Mouse (Mus musculus): ENCODE measurements around the gene Rbm20. TPM values are rescaled to one million over a fixed set of nuclear protein-coding genes. Genes with fewer than 3 reads are reported as not detected.
A peak's percentile ranks its signal among the peaks of the same experiment; 100 is the strongest.

Gene Rbm20
- total RNA-seq, 2 experiments from 2014 or later: 51.0 to 79.9 TPM

DNA sequence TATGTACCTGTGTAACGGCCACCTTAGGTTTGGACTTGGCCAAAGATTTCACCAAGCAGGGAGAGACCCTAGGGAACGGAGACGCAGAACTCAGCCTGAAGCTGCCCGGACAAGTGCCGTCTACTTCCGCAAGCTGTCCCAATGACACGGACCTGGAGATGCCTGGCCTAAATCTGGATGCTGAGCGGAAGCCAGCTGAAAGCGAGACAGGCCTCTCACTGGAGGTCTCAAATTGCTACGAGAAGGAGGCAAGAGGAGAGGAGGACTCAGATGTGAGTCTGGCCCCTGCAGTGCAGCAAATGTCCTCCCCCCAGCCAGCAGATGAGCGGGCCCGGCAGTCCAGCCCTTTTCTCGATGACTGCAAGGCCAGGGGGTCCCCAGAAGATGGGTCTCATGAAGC lies 174.2 kb downstream of the Rbm20 start:
- DNase-seq: peak; percentile 78

DNA sequence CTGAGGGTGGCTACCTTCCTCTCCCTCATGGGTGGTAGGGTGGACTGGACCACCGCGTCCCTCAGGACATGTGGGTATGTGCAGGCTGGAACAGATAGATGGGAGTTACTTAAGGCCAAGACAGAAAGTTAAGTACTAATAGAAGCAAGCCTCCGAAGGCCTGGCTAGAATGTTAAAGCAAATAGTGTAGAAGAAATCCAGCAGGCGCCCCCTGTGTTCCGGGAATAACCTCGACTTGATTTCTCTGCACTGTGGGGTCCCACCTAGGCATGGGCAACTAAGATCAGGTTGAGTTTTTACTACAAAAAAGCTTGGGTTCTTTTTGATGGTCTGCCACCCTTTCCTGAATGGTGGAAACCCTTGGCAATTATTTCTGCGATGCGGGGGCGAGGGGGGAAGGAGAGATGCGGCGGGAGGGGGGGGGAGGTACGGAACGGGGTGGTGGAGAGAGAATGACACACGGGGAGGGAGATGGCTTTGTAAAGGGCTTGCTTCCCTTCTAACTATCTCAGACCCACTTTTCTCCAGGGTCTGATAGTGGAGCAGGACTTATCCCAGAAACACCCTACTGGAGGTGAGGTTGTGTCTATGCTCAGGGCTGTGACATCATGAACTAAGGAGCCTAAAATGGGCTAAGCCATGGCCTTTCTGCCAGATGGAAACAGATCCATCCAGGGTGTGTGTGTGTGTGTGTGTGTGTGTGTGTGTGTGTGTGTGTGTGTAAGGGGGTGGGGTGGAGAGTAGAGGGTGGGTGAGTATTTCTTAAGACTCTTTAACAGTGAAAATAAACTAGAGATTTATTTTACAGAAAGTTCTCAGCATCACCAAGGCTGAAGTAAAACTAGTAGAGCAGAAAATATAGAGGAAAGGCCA lies 175.0 kb downstream of the Rbm20 start:
- DNase-seq: no peak

DNA sequence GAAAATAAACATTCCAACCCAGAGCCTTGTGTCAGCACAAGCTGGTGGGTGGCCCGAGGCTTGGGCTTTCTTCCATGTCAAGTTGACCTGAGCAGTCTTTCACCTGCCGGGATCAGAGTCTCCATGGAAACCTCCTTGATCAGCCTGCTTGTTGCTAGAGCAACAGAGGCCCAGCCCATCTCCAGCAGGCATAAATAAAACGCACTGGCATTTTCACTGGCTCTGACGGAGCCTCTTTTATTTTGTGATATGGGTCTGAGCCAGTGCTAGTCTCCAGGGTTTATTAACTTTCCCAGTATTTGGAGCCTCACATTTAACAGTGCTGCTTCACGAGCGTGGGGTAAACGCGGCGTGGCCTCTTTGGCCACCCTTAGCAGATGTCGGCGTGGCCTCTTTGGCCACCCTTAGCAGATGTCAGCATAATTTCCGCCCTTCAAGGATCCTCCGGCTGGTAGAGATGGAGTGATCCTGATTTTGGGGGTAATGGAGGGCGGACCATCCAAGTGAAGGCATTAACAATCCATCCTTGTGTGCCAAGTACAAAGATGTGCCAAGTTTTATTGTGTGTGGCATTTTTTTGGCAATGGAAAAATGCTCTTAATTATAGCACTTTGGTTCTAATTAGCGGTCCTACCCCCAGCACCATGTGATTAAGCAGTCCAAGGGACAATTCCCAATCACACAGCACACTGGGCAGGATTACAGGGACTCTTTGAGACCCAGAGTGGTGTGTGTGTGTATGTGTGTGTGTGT lies 175.8 kb downstream of the Rbm20 start:
- DNase-seq: no peak

DNA sequence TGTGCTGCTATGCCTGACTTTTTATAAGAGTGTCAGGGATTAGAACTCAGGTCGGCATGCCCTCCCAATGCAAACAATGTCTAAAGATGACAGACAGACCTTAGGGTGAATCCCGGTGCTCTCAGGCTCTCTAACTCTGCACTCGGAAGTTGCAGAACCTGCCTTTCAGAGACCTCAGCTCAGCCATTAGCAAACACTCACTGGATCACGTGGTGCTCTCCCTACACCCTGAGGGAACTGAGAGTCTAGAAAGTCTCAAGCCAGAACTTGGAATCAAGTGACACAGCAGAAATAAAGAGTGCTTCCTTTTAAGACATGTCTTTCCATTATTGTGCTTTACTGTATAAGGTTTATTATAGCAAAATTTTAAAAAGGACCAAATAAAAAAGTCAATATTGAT lies 177.9 kb downstream of the Rbm20 start:
- DNase-seq: no peak

DNA sequence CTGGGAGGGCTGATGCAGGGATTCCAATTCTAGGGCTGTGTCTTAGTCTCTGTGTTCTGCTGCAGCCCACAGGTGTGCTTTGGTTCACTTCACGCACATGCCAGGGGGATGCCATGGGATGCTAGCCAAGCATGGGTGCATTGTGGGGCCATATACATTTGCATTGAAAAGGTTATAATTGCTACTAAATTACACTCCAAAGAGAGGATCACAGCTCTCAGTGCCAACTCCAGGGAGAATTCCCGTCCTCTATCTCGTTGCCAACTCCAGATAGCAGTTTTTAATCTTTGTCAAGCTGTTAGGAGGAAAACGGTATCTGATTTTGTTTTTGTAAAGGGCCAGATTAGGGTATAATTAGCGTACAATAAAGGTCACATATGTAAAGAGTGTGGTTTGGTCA lies 178.7 kb downstream of the Rbm20 start:
- no peak for DNase-seq

DNA sequence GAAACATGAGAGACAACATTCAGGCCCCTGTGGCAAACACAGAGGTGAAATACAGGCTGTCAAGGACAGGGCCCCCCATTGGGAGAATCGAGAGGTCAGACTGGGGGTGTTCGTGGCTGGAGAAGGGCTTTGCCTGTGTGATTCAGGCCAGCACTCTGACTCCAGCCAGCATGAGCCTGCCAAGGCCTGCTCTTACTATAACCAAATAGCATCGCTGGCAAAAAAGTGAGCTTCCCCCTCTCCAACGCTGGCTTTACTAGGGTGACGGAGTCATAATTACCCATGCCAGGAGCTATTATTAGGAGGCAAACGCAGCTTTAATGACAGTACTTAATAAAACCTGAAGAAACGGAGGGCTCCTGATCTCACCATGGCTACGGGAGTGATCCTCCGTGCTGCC lies 179.7 kb downstream of the Rbm20 start:
- DNase-seq: peak; percentile 72

DNA sequence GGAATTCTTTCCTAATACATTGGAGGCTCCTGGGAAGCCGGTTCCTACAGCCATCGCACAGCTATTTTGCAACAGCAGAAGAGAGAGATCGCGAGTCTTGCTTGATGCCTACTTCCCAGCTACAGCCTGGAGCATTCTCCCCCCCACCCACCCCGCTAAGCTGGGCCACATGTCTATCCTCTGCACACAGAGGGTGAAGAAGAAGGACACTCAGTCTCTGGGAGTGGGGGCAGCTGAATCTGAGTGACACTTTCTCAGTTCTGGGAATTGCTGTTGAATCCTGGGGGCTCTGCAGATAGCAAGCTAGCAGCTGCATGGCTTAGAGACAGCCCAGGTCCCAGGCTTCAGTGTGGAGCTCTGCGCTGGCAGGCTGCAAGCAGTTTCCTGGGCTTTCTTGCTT lies 180.9 kb downstream of the Rbm20 start:
- DNase-seq: no peak

DNA sequence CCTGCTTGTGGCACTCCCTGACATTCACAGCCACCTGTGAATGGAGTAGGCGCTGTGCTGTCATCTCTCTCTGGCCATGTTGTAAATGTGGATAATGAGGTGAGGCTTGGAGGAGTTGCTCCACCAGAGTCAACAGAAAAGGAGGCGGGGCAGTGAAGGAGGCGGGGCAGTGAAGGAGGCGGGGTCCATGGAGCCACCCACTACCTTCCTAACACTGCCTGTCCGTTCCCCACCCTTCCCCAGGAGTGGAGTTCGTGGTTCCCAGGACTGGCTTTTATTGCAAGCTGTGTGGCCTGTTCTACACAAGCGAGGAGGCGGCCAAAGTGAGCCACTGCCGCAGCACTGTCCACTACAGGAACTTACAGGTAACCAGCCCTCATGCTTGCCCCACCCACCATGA lies 182.0 kb downstream of the Rbm20 start:
- no peak for DNase-seq

DNA sequence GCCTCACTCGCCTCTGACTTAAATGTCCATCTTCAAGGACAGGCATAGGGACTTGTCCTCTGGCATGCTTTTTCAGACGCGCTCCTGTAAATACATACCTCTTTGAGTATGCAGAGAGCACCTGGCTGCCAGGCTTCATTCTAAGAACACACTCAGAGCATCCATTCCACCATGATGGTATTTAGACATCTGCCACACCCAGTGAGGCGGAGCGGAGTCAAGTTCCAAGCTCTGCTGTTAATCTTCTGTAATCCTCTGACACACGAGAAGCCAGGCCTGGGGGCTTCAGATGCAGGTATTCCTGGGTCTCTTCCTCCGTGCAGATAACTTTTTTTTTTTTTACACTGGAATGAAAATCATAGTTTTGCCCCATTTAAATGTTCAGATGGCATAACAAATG lies 182.5 kb downstream of the Rbm20 start:
- no peak for DNase-seq

DNA sequence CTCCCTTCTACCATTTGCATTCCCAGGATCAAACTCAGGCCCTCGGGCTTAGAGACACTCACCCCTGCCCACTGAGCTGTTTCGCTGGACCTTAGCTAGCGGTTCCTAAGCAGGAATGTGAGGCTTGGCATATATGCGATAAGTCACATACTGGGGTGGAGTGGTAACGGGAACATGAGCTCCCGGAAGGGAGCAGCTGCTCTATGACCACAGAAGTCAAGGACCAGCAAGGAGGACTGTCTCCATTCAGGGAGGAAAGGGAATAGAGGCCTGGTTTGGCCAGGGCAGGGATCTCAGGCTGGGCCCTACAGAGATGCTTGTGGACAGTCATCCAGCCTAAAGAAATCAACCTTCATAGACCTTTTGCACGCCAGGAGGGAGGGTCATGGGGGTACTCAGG lies 184.2 kb downstream of the Rbm20 start:
- DNase-seq: no peak

DNA sequence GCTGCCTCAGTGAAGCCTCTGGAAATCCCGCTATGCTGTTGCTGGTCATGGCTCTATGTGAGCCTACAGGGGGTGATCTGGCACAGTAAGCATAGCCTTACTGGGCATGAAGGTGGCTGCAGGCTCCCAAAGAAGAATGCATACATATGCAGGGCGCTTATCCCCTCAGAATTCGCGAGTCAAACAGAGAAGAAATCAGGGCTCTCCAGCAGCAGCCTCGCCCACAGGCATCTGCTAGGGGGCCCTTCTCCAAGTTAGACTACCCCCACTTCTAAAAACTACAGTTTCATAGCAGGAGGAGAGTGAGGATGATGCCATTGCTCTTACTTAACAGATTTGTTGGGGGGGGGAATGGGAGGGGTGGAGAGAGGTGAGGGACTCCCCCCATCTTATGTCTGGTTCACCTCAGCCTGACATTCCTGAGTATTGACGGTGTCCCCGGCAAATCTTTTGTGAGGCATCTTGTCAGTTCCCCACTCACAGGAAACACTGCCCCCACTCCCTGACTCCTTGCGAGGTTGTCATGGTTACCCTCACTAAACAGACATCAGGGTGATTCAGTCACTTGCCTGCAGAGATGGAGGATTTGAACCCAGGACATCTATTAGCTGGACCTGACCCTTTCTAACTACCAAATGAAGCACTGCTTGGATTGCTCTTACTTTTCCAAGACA lies 185.6 kb downstream of the Rbm20 start:
- DNase-seq: no peak

DNA sequence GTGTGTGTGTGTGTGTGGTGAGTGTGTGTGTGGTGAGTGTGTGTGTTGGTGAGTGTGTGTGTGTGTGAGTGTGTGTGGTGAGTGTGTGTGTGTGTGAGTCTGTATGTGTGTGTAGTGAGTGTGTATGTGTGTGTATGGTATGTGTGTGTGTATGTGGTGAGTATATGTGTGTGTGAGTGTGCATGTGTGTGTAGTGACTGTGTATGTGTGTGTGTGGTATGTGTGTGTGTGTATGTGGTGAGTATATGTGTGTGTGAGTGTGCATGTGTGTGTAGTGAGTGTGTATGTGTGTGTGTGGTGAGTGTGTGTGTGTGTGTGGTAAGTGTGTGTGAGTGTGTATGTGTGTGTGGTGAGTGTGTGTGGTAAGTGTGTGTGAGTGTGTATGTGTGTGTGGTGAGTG lies 190.1 kb downstream of the Rbm20 start:
- no peak for DNase-seq

DNA sequence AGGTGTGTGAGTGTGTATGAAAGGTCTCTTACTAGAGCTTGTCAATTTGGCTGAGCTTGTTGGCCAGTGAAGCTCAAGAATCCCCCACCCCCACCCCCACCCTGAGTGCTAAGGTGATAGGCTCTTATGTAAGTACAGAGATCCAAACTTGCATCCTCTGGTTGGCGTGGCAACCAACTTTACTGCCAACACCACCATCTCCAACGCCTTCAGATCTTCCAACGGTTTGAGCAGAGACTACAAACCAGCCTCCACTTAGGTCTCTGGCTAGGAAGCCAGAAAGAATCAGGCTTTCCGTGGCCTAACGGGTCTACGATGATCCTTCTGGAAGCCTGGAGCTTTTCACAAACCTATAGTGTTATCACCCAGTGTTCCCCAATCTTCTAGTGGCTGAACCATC lies 191.0 kb downstream of the Rbm20 start:
- no peak for DNase-seq

DNA sequence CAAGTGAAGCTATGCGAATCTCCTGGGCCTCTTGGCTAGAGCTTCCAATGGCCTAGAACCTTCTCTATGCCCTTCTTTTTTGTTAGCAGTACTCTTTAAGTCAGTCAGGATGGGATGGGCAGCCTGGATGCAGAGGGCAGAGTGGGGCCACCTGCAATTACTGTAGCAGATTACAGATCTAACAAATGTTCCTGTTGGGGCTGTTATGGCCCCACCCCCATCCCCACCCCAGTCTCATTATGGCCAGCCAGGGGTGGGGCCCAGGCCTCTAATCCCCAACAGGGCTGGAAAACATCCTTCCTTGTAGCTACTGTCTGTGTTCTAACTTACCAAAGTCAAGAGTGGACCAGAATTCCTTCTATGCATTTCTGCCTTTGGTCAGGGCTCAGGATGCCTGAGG lies 191.7 kb downstream of the Rbm20 start:
- DNase-seq: no peak

DNA sequence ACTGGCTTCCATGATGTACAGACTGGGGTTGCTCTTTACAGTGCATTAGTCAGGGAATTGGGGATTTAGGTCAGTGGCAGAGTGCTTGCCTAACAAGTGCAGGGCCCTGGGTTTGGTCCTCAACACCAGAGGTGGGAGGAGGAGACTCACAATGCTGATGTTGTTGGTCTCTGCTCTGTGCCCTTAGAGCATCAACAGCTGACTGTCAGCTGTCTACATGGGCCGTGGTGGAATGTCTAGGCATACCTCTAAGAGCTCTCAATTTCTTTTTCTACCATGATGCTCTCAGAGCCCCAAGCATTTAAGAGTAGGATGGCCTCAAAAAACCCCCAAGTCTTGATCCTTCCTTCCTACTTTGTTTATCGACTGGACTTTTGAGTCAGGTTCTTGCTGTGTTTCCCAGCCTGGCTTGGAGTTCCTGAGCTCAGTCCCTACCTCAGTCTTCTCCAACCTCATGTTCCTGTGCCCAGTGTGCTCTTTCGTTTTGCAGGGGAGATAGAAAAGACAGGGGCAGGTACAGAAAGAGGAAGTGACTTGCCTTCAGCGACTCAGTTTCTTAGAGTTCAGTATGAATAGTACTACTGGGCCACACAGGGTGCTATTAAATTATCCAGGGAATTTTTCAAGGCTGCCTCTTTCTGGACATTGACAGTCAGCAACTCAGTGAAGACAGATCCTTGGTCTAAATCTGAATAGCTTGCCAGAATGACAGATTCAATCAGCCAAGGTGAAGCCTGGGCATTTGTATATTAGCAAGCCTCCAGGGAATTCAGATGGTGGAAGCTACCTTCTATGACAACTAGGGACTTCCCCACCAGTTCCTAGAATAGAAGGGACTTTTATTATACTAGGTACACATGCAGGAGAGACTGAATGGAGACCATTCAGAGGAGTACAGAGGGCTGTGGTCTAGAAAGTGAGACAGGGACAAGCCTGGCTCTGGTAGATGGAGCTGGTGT lies 192.6 kb downstream of the Rbm20 start:
- no peak for DNase-seq

DNA sequence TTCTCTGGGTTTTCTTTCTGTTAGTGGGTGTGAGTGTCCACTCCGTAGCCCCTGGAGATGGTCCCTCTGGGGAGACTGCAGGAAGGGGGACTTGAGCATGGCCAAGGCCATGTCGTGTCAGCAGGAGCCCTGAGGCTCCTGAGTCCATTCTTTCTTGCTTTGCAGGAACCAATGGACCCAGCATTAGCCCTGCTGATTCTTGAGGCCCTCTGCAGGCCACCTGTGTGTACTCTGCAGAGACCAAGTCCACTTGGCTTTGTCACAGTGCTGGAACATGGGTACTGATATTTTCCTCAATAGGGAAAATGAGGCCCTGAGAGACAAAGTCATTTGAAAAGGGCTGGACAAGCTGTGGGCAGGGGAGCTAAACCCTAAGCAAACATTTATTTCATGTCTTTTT lies 193.5 kb downstream of the Rbm20 start:
- DNase-seq: no peak

DNA sequence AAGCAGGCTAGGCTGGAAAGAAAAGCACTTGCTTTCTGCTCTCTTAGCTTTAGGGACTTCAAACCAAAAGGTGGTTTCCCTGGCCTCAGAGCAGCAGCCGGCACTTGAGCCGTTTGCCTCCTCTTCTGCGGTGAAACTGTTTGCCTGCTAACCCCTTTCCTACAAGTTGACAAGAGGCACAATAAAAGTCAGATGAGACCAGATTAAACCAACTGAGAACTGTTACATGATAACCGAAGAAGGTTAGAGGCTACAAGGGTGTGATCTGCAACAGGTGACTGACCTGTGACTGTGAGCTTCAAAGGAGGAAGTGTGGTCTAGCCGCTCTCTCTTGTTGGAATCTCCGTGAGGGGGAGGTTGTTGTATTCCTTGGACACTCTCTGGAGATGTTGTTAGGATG lies 194.4 kb downstream of the Rbm20 start:
- no peak for DNase-seq

DNA sequence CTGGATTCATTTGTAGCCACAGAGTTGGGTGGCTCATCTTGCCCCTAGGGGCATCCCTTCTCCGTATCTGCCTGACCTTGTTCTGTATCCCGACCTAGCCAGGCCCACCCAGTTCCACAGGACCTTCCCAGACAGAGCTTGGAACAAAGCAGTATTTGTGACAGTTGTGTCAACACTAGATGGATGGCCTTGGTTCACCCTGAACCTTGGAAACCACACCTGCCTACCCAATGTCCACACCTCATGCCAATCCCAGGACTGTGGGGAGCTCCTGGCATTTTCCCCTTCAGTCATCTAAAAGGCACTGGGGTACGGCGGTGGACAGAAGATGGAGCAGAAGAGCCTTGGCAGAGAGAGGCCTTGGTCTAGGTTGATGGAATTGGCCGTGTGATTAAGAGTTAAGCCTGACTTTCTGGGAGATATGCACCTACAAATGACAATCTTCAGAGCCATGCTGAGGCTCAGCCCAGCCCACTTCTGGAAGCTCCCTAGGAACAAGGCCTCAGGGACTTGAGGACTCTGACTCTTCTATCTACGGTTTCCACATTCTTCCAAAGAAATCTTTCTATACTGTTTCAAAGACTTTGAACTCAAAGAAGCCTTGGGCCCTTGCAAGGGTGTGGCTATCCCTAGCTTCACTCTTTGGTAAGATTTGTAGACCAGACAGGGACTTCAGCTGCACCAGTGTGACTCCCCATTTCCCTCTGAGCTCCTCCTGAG lies 196.0 kb downstream of the Rbm20 start:
- no peak for DNase-seq

DNA sequence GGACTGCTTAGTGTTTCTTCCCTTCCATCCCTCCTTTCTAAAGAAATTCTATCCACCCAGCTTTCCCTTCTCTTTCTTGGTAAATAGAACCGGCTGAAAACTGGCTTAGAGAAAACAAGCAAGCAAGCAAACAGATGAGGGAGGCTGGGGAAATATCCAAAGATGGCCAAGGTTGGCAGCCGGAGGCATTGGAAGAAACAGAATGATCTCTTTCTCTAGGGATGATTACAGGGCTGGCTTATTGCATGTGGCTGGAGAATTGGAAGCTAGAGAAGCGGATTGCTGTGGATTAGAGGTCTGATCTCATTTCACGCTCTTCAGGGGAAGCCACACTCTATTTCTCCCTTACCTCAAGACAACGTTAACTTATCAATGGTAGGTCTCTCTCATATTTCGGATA lies 198.1 kb downstream of the Rbm20 start:
- no peak for DNase-seq

DNA sequence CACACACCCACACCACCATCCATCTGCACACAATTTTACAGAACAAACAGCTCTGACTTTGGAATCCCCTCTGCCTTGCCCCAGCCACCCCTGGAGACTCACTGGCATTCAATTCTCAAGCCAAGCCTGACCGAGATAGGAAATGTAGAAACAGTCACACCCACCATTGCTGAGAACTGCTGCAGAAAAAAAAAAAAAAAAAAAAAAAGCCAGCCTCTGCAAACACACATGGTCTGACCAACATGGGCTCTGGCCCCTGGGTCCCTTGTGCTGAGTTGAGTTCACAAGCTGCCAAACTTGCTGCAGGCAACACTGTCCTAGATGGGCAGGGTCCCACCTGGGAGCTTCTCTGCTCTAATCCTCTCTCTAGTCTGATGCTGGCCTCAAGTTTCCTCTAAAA lies 200.7 kb downstream of the Rbm20 start:
- no peak for DNase-seq

DNA sequence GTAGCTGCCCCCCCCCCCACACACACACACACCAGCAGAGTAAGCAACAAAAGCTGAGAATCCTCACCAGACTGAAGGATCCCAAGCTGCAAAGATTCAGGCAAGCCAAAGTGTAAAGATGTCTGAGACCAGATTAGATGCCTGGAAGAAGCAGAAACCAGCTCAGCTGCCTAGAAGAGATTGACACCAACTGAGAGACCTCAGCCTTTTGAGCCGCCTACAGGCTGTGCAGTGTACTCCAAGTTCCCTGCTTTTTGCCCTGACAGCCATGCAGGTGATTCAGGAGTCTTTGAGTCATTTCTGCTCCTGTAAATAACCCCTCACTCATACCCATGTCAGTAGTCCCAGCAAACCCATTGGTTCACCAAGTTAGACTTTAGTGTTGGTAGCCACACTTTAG lies 203.4 kb downstream of the Rbm20 start:
- no peak for DNase-seq

Data from gastrocnemius, postnatal 25 days (tissue).